Mouse (Mus musculus) CD4-positive, CD25-positive, alpha-beta regulatory T cell, adult 4 months (primary cell): ENCODE data around the gene Cfap97d2. TPM values are rescaled to one million over a fixed set of nuclear protein-coding genes. Genes with fewer than 3 reads are reported as not detected.
A peak's percentile ranks its signal among the peaks of the same experiment; 100 is the strongest.

Experiments used
- ATAC-seq: one replicate; pipeline ENCODE4 v1.8.0; 2017
- polyA plus RNA-seq, 2 experiments: library from polyadenylated mRNA; unstranded; fragments of 100-300 nt; shearing (Covaris generic); gene quantifications; one replicate each; pipeline ENCODE4 v1.2.1; 2017

The Cfap97d2 gene
- polyA plus RNA-seq = not detected

DNA sequence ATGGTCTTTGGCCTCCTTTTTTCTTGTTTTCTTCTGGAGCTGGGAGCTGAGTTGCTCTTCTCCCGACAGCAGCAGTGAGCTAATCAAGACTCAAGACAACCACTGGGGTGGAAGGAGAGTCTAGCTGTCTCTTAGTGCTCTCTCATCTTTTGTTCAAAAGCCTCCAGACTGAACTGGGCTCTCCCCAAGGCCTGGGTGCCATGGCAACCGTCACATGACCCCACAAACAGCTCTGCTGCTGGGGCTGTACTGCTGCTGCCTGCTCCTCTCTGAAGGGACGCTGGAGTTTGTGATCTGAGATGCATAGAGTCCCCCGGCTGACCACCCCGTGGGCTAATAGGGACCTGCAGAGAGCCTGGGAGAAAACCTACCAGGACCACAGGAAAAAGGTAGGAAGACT, at the start of gene Cfap97d2:
Cfap97d2 (plus strand) TSS at position 222 of the 400 bp plus-strand sequence.
- peak; percentile 67 for ATAC-seq

DNA sequence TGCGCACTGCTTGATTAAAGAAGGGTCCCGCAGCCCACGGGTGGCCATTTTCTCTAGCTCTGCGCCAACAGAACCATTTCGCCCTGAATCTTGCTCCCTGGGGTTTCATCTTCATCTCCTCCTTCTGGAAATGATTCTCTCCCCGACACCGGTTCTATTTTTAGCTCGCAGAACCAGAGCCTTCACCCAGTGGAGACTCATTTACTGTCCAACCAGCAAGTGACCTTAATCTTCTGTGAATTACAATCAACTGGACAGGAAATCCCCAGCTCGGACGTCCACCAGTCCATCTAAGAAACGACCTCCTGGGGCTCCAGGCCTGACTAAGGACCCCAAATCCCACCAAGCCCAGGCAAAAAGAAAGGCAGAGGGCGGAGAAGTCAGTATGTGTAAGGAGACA, 48.2 kb upstream of the Cfap97d2 start:
- ATAC-seq = no peak

DNA sequence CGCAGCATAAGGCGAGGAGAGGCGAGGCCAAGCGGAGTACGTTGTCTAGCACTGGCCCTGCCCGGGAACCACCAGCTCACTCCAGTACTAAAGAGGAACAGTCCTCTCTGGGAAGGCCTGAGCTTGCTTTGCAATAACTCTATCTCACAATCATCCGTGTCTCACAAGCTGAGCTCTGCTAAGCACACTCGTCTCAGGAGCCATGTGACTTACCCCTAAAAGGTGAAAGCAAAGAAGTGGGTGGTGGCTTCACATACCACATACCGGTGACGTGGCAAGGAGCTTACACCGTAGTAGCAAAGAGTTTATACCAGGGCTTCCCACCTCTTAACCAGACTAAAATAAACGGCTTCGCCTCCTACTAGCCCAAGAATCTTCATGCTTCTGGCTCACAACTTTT, 45.4 kb upstream of the Cfap97d2 start:
- peak; percentile 95 for ATAC-seq

DNA sequence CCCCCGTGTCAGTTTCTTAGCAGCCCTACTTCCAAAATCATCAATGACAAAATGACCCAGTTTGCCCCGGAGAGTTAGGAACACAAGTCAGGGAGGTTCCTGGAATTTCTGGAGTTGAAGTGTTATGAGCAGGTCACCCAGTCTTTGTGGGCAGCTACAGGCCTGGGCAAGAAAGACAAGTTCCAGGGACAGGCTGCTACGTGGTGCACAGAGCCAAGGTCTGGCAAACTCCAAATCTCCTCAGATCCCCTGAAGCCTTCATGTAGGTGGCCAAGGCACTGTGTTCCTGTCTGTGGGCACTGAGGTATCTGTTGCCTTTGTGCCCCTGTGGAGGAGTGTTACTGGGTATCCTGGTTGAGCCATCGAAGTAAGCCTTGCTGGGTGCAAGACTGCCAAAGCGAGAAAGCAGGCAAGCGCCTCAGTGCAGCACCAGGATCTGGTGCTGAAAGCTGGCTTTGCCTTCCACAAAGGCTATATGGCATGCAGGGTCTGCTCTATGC, 40.9 kb upstream of the Cfap97d2 start:
- no peak for ATAC-seq

DNA sequence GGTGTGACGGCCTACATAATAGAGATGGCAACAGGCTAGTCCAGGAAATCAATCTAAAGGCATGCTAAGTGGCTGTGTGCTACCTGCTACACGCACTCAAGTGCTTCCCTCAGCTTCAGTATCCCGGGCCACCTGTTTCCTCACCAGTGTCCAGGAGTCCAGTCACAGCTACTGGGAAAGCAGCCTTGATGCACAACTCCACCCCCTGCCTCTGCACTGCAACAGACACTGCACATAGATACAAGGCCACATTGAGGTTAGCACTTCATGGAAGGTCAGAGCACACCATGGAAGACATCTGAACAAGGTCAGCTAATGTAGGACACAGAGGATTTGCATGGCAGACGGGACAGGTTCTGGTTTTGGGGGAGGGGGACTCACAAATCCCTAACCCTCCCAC, 40.2 kb upstream of the Cfap97d2 start:
- no peak for ATAC-seq

DNA sequence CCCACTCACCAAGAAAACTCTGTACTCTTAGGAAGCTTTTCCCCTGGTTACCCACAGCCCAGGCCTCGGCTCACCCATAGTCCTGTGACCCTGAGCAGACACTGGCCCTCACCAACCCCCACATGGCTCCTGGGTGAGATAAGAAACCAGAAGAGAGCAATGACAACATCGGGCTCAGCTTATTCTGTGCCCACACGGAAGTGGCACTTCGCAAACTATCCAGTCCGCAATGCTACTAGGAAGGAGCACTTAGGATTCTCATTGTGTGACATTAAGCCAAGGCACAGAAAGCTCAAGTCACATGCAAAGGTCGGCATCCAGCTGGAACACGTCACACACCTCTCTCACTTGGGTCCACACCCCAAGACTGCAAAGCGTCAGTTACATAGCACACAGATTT, 39.7 kb upstream of the Cfap97d2 start:
- no peak for ATAC-seq

DNA sequence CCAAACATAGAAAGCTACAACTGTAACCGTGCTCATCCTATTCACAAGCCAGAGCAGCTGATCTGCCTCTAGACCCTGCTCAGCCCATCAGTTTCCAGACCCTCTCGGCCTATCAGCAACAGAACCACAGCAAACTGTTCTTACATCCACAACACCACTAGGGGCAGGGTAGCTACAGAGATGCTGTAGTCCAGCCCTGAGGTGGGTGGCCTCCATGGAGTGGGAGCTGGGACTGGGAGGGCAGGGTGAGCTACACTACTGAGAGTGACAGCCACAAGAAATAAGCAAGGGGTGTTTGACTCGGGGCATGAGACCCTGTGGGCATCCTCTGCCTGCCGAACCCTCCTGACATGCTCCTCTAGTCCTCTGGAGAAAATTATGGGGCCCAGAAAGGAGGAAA, 37.8 kb upstream of the Cfap97d2 start:
- ATAC-seq = no peak

DNA sequence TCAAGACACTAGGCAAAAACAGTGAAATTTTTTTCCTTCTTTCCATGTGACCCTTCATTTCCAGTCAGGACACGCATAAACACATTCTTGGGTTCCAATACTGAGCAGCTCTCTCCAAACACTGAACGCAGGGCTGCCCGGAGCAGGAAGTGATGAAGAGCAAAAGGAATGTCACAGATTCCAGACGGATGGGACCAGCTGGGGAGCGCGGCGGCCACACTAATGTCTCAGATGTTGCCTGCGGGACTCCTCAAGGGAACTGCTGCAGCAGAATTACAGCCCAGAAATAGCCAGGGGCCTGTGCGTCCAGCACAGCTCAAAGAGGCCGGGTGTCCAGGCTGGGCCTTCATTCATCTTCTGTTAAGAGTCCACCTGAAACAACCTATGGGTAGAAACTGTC, 37.3 kb upstream of the Cfap97d2 start:
- no peak for ATAC-seq

DNA sequence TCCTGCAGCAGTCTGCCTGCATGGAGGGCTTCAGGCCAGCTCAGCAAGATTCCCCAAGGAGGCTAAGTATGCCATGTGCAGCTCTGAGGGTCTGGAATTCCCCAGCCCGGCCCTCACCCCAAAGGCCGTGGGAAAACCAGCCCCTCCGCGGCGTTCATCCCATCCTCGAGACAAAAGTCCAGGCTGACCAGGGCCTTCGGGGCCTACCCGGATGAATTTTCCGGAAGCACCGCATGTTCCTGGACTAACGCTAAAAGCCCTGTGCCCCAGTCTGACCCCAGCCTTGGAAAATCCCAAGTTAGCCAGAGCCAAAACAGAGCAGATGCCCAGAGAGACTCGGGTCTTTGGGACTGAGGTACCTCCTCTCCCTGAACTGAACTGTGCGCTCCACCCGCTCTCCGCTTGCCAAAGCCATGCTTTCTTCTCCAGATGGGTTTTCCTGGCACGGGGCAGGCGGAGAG, 35.6 kb upstream of the Cfap97d2 start:
- ATAC-seq = no peak

DNA sequence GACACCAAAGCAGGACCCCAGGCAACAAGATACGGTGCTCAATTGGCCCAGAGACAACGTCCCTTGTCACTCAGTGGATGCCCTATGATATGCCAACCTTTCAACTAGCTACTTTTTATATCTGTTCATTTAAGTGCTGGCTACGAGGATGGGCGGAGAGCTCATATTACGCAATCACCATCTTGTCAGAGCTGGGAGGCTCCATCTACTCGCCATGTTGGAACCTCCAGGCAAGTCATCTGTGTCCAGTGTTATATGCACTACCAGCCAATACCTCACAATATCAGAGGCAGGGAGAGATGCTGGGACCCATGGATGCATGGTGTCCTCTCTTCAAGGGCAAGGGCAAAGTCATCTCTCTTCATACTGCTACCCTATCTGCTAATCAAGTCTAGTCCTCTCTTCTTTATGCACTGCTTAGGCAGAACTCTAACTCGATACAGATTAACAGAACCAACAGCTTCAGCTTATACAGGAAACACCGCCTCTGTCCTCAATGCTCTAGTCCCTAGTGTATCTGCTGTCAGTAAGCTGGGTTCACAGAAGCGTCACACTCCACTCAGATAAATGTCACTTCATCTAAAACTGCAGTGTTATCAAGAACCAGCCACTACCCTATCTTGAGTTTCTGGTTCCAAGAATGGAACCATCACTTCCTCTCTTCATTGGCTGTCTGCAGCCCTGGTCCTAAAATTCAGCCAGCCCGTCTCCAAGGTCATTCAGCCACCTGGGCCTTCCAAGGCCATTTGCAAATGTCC, 34.3 kb upstream of the Cfap97d2 start:
- peak; percentile 13 for ATAC-seq

DNA sequence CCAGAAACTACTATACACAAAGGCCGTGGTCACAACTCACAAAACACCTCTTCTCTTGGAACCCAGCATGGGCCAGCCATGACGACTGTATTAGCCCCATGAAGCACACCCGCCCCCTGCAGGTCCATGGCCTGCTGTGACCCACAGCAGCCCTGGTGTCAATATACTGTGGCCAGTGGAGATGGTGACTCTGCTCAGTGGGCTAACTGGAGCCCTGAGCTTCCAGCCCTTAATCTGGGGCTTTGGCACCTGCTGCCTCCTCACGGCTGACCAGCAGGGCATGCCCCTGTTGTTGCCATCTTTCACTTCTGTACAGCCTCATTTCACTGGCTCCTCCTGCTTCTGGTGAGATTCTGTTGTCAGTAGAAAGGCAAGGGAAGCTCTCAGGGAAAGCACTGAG, 32.5 kb upstream of the Cfap97d2 start:
- no peak for ATAC-seq

DNA sequence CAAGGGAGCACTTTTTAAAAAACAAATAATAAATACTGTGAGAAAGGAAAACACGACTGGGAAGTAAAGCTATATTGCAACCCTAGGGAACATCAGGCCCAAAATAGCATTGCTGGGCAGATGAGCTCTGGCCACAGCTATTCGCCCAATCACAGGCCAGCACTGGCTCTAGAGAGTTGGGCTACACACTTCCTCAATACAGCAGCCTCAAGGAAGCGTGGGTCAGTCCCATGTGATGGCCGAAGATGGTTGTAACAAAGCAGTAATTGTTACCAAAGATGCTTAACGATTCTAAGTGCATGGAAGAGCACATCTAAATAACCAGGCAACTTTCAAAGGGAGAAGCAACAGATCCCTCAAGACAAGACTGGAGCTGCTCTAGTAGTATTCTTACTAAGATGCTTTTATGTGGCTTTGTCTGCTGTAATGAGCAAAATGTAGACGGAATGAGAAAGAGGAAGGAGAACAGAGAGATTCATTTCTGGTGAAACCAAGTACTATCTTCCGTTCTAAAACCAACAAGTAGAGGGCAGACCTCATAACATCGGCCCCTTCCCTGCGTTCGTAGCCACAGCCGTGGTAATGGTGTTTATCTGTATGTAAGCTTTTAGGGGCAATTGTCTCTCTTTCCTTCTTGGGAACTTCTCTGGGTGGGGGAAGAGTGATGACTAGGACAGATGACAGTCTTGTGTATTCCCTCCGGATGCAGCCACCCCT, 31.2 kb upstream of the Cfap97d2 start:
- peak; percentile 20 for ATAC-seq

DNA sequence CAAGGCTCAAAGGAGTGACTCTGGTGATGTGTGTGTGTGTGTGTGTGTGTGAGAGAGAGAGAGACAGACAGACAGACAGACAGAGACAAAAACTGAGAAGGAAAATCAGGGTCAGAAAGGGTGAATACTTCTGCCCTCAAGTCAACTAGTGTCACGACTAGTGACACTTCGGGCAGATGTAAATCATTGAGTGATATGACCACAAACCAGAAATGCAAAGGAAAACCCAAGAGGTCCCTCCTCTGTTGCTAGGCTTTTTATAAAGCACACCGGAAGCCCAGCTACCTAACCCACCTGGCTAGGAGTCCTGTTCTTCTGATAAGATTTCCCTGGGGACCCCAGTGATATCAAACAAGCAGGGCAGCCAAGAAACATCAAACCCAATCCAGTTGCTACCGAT, 30.6 kb upstream of the Cfap97d2 start:
- peak; percentile 9 for ATAC-seq

DNA sequence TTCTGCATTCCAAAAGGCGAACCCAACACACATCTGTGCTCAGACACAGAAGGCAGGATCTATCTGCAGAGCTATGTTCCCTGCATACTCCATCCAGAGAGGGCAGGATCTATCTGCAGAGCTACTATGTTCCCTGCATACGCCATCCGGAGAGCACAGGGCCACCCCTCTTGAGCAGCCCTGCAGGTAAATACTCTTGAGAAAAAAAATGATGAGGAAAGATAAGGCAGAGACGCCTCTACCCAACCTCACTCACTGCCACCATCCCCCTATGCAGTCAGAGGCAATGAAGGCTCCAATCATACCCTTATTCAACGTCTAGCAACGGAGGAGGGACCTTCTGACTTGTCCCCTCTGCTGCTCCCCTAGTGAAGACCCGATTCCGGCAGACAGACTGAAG, 30.2 kb upstream of the Cfap97d2 start:
- ATAC-seq = no peak

DNA sequence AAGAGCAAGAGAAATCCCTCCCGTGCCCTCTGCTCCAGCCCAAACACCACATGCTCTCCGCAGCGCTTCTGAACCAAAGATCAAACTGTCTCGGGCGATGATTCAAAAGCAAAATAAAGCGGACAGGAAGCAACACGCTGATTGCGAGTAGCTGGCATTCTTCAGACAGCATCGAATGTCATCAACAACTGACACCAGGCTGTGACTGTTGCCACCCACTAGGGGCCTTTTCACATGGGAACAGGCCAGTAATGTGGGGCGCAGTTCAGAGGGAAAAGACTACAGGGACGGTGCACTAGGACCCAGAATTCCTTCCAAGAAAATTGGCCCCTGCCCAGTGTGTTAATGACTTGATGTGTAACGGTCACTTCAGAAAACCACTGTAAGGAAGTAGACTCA, 29.4 kb upstream of the Cfap97d2 start:
- ATAC-seq = peak; percentile 33

DNA sequence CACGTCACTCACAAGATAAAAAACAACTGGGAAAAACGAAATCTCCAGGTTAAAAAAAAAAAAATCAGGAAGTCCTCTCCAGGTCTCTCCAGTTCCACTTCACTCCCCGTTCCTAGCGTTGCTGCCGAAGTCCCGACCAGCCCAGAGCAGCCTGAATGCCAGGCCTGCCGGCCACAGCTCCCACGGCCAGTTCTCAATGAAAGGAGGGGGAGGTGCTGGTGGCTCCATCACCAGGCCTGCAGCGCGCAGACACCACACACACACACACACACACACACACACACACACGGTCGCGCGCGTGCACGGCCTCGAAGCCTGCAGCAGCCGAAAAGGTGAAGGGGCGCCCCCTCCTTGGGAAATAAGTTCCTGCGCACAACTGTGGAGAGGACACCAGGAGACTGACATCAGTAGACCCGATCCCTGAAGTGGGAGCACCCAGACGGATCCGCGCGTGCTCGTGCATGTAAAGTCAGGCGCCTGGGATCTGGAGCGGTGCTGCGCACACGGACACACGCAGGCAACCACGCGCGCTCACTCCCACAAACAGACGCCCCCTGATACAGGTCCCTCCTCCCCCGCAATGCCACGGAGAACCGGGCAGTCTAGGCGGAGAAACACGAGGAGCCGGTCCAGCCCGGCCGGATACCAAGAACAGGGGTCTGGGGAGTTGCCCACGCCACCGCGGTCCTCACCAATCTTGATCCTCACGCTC, 28.8 kb upstream of the Cfap97d2 start:
- ATAC-seq = peak; percentile 21

DNA sequence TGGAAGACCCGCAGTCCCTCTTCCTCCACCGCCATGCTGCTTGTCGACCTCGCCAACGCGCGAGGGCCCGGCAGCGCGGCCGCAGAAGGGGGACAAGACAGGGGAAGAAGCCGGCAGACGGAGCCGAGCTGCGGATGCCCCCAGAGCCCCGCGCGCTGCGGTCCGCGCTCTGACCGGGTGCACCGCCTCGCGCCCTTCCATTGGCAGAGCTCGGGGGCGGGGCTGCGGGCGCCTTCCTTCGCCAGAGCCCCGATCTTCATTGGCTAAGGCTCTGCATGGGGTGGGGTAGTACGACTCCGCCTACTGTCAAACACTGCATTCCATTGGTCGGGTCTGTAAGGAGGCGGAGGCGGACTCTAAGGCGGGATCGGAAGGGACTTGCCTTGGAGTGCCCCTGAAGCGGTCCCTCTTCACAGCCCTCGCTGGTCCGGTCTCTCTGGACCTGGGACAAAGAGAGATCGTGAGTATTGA, 28.2 kb upstream of the Cfap97d2 start, which contains the start of gene Rasa3:
Rasa3 (minus strand) TSS at position 191 of the 471 bp plus-strand sequence.
- peak; percentile 81 for ATAC-seq

DNA sequence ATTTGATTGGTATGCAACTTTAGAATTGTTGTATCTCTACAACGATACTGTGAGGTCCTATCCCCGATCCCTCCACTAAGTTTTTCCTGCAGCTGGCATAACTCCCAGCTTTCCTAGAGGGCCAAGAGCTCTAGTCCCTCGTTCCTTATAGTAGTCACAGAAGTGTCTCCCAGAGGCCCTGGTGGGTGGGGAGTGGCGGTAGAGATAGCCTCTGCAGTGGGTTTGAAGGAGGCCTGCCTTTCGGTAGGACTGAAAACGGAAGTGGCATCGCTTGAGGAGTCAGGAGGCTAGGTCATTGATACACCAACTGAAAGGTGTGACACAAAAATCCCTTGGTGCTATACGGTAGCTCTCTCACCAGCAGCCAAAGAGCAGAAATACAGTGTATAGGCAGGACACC, 27.5 kb upstream of the Cfap97d2 start:
- no peak for ATAC-seq

DNA sequence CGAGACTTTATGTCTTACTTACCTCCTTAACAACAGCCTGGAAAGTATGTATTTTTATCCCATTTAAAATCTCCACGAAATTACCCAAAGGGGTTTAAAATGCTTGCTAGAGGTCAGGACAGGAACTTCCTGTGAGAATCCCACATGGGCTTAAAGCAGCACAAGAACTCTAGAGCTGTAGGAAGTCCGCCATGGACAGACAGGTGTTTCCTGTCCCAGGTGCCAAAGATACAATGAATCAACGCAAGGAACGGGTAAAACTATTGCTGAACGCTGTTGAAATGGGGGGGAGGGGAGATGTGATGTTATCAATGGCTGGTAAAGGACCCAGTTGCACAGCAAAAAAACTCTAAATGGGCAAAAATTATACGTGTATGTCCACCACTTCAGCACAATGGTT, 21.6 kb upstream of the Cfap97d2 start:
- no peak for ATAC-seq

DNA sequence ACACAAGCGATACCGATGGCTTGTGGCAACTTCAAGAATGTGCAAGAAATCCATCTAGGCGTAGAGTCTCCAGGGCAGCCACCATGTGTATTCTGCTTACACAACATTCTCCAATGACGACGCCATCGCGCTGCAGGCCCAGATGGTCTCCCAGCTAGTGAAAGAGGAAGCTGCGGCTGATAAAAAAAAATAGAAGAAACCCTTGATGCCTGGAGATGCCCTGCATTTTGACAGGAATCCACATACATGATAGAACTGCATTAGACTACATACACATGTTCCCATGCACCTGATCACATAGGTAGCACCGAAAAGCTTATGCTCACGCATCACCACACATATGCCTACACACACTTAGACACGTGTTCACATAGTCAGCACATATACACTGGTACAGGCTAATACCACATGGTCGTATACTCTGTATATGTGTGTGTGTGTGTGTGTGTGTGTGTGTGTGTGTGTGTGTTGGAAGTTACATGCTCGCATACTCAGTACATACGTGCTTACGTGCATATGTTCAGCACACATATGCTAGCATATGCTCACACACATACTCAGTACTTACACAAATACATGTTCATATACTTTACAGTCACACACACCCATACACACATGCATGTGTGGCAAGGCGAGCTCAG, 19.9 kb upstream of the Cfap97d2 start:
- ATAC-seq = peak; percentile 10

DNA sequence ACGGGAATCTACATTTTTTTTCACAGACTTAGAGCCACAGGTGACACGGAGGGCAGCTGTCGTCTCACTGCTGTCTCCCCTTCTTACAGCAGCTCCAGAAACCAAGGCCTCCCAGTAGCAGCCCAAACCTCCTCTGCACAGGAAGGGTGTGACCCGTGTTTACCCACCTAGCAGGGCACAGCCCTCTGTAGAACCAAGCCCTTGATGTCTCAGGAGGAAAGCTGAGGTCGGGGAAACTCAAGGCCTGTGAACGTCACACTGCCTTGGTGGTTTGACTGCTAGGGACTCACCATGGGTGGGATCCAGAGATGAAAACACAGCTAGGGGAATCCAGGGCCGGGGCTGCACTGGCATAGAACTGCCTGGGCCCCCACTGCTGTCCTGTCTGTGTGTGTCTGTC, 19.3 kb upstream of the Cfap97d2 start:
- ATAC-seq = peak; percentile 91

DNA sequence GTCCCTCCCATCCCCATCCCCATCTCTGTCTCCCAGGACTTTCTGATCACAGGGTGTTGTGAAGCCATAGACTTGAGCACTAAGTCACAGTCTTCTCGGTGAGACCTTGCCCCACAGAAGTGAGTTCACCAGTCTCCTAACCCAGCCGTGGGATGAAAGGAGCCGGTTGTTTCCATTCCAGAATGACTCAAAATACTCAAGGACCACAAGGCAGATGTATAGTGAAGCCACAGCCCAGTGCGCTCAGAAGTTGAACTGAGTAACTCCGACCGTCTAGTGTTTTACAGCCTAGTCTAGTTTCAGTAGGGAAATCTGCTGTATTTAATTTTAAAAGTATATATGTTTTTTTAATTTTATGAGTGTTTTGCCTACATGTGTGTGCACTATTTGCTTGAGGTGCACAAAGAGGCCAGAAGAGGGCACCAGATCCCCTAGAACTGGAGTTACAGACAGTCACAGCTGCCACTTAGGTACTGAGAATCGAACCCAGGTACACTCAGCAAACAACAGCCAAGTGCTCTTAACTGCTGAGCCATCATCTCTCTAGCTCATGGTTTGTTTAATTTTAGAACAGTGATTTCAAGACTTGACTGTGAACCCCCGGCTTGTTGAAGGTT, 18.5 kb upstream of the Cfap97d2 start:
- no peak for ATAC-seq
